Mouse (Mus musculus): ENCODE measurements around the gene Snrnp27. TPM values are rescaled to one million over a fixed set of nuclear protein-coding genes. Genes with fewer than 3 reads are reported as not detected.

The Snrnp27 gene
- polyA plus RNA-seq (2015; fragmentation: Nextera tagmentation; extraction: Ambion mirVana) = 150 and 183 TPM in 2 replicates

GRCm38 (mm10) chr6:86683872-86684654 lies at the start of gene Snrnp27:
Gene Snrnp27, minus strand, starts transcription at chr6:86684522.

GRCm38 (mm10) chr6:86733183-86733876 lies 49.0 kb upstream of the Snrnp27 start, which contains the start of gene Gmcl1:
Gene Gmcl1, minus strand, starts transcription at chr6:86733383.

DNA sequence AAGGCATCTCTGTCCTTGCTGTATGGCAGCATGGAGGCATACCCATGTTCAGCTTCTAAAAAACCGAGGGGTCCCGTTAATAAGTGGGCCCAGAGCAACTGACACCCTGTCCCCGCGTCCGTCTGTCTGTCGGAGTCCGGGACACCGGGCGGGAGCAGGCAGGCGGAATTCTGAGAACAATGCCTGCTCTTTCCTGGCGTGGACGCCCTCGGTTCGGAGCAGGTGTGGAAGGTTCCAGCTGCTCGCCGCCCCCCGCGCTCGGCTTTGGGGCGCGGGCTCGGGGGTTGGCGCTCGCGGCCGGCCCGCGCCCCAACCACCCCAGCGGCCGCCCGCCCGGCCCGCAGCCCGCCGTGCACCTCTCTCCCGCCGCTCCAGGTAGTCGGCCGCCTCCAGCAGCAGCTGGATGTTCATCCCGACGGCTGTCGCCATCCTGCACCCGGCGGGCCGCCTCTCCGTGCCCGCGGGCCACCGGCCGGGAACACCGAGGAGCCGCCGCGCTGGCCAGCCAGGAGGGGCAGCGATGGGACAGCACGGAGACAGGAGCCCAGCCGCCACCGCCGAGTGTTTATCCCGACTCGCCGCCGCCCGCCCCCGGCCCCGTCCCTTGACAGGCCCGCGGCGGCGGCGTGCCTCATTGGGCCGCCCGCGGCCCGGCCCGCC lies 15.6 kb downstream of the Snrnp27 start, which contains the start of gene Mxd1:
TSS of gene Mxd1 (minus strand) at position 582 of the 660 bp plus-strand sequence.

GRCm38 (mm10) chr6:86627946-86628345 lies 56.4 kb downstream of the Snrnp27 start, which contains the start of gene Asprv1:
Gene Asprv1, plus strand, starts transcription at chr6:86628164.

Other genes starting within 250 kb of the Snrnp27 start
- 22.9 and 25.9 TPM in 2 replicates for gene C87436, start 246.1 kb downstream of the Snrnp27 start, polyA plus RNA-seq (2015; fragmentation: Nextera tagmentation; extraction: Ambion mirVana)
- gene Pcbp1, start 158.2 kb downstream of the Snrnp27 start, polyA plus RNA-seq (2015; fragmentation: Nextera tagmentation; extraction: Ambion mirVana) = 283 and 364 TPM in 2 replicates
- 2.1 and 6.1 TPM in 2 replicates for gene Asprv1, start 56.4 kb downstream of the Snrnp27 start, polyA plus RNA-seq (2015; fragmentation: Nextera tagmentation; extraction: Ambion mirVana)
- gene Mxd1, start 15.4 kb downstream of the Snrnp27 start, polyA plus RNA-seq (2015; fragmentation: Nextera tagmentation; extraction: Ambion mirVana) = 5.6 and 7.1 TPM in 2 replicates
- gene Gmcl1, start 48.9 kb upstream of the Snrnp27 start, polyA plus RNA-seq (2015; fragmentation: Nextera tagmentation; extraction: Ambion mirVana) = 15.3 and 21.2 TPM in 2 replicates
- 28.3 and 54.2 TPM in 2 replicates for gene Anxa4, start 109.1 kb upstream of the Snrnp27 start, polyA plus RNA-seq (2015; fragmentation: Nextera tagmentation; extraction: Ambion mirVana)
- gene Aak1, start 165.0 kb upstream of the Snrnp27 start, polyA plus RNA-seq (2015; fragmentation: Nextera tagmentation; extraction: Ambion mirVana) = 12.7 and 13.6 TPM in 2 replicates

Measured in adrenal gland, postnatal 0 days (tissue).